Mouse (Mus musculus) kidney, embryonic 14.5 days (tissue): ENCODE measurements around the gene Fam166b. TPM values are rescaled to one million over a fixed set of nuclear protein-coding genes. Genes with fewer than 3 reads are reported as not detected.

Experiments used
- ATAC-seq: fragments of 200-750 bp; cut with Nextera tagmentation; 2 replicates; pipeline ENCODE4 v1.8.0; 2017; ENCODE audit warnings: moderate number of reproducible peaks, mild to moderate bottlenecking, moderate TSS enrichment, moderate library complexity; ENCODE audit not compliant: low FRiP score, low TSS enrichment
- H3K27ac ChIP-seq: fragments of 300-500 bp; sonication (generic); 2 replicates; pipeline ENCODE4 v1.5.1; 2014; ENCODE audit warnings: low read depth, mild to moderate bottlenecking, low read length, moderate library complexity, mixed read lengths
- H3K27me3 ChIP-seq: fragments of 300-500 bp; sonication (generic); 2 replicates; pipeline ENCODE4 v1.6.1; 2014; ENCODE audit warnings: mild to moderate bottlenecking, low read length; ENCODE audit not compliant: control insufficient read depth, insufficient read depth
- H3K36me3 ChIP-seq: fragments of 300-500 bp; sonication (generic); 2 replicates; pipeline ENCODE4 v1.6.1; 2014; ENCODE audit warnings: low read length, mixed read lengths; ENCODE audit not compliant: control insufficient read depth, insufficient read depth
- H3K4me1 ChIP-seq: fragments of 300-500 bp; sonication (generic); 2 replicates; pipeline ENCODE4 v1.6.1; 2014; ENCODE audit warnings: low read length, mixed read lengths; ENCODE audit not compliant: control insufficient read depth, insufficient read depth
- H3K4me2 ChIP-seq: fragments of 300-500 bp; sonication (generic); replicated peaks from 2 replicates; pipeline ENCODE4 v1.6.1; 2014; ENCODE audit warnings: low read depth, mild to moderate bottlenecking, low read length
- H3K4me3 ChIP-seq: fragments of 300-500 bp; sonication (generic); 2 replicates; pipeline ENCODE4 v1.5.1; 2014; ENCODE audit warnings: mild to moderate bottlenecking, low read length
- H3K9ac ChIP-seq: fragments of 300-500 bp; sonication (generic); 2 replicates; pipeline ENCODE4 v1.6.1; 2014; ENCODE audit warnings: low read depth, mild to moderate bottlenecking, low read length, moderate library complexity
- H3K9me3 ChIP-seq: fragments of 300-500 bp; sonication (generic); 2 replicates; pipeline ENCODE4 v1.6.1; 2016; ENCODE audit warnings: low read length; ENCODE audit not compliant: control insufficient read depth
- WGBS: fragments of 180-500 bp; shearing (Covaris S2); extraction: QIAGEN DNeasy Blood & Tissue Kit; methylation state at CpG from one replicate; pipeline ENCODE4 v1.1.7; 2014; 5-methylcytosine and 5-hydroxymethylcytosine counted together
- polyA plus RNA-seq: library from polyadenylated mRNA; unstranded; fragments of >200 nt; fragmentation: Nextera tagmentation; extraction: Ambion mirVana; gene quantifications from 2 replicates; pipeline ENCODE4 v1.2.1, GENCODE M21; 2014

The Fam166b gene
- polyA plus RNA-seq, 1 experiment from 2014 or later: 0.38 TPM

DNA sequence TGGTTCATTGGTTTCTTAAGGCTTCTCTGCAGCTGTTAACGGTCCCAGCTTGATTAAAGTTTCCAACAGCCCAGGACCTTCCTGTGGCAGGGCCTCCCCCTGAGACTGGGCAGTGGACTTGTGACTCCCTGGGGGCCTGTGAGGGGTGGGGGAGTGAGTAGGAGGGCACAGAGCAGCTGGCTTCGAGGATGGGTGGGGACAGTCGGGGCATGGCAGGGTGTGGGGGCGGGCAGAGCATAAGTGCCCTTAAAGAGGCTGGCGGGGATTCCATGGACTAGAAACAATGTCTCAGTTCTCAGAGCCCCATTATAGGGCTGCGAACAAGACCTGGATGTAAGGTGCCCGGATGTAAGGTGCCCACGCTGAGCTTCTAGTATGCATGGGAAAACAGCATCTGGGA, 28.2 kb upstream of the Fam166b start:
- H3K36me3 ChIP-seq: no peaks in the 10 kb centered on the region
- no peaks in the 10 kb centered on the region for H3K9me3 ChIP-seq
- peaks cover 16% of the 10 kb centered on the region for H3K4me1 ChIP-seq
- 16% methylated on average over 8 of the region's 8 CpGs for WGBS
- H3K4me2 ChIP-seq: no peak overlapping the region
- peaks cover 20% of the 10 kb centered on the region; the same call in 1 of the 2 replicates for H3K27me3 ChIP-seq
- peak; percentile 36; the same call in 1 of the 2 replicates for ATAC-seq
- no peak overlapping the region for H3K27ac ChIP-seq
- H3K4me3 ChIP-seq: no peak overlapping the region
- no peak overlapping the region for H3K9ac ChIP-seq

DNA sequence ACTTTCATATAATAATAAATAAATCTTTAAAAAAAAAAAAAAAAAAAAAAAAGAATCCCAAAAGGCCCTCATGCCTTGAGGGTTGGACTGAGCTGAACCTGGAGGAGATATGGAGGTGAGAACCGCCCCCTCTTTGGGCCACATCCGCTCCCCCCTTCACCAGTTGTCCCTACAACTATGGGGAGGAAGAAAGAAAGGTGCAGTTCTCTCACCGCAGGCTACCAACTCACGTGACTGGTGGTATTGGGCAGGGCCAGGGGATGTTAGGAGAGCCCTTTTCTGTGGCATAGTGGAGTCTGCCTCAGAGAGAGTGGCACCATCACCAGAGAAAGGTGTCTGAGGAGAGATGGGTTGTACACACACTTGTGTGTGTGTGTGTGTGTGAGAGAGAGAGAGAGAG, 27.5 kb upstream of the Fam166b start:
- Histone ChIP-seq H3K27ac (no peak overlapping the region), H3K4me3 (no peak overlapping the region), H3K36me3 (no peaks in the 10 kb centered on the region), H3K27me3 (peaks cover 20% of the 10 kb centered on the region; the same call in 1 of the 2 replicates), H3K9ac (no peak overlapping the region), H3K4me2 (no peak overlapping the region), H3K9me3 (no peaks in the 10 kb centered on the region), H3K4me1 (peaks cover 16% of the 10 kb centered on the region)
- ATAC-seq: no peak
- WGBS: 42% methylated on average over 4 of the region's 4 CpGs

DNA sequence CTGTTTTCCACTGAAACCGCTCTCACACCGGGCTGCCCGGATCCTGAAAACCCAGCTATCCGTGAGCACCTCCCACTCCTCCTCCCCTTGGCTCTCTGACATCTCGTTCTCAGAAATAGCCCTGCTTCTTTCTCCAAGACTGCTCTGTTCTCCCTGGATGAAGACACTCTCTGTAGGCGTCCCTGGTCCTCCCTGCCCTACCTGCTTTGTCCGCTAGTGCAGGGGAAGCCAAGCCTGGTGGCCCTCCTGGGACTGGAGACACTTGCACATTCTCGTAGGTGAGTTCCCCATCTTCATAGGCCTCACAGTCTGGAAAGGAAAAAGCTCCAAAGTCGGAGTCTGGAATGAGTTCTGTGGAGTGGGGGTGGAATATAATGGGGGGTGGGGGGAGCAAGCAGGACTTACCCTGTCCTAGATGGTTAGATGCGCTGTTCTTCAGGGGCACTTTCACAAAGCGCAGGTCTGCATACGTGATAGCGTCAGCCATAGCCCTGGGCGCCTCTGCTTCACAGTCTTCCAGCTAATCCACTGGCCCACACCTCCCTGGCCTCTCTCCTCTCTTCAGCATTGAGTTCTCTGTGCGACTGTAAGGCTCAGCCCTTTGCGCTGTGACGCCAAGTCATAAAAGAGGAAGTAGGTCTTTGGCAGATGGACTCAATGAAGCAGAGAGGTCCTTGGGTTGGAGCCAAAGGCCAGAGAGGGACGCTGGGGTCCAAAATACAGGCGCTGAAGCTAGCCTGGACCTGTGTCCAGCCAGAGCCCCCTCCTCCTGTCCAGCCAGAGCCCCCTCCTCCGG, 25.3 kb upstream of the Fam166b start, which contains the start of gene Cd72:
TSS of gene Cd72 (minus strand) at position 588 of the 796 bp plus-strand sequence.
- Histone ChIP-seq H3K4me2 (peak within 1 kb of the TSS; percentile 51), H3K27me3 (peaks cover 20% of the 10 kb centered on the region; the same call in 1 of the 2 replicates), H3K27ac (no peak within 1 kb of the TSS), H3K4me3 (peak within 1 kb of the TSS; percentile 26), H3K4me1 (peaks cover 16% of the 10 kb centered on the region), H3K9me3 (no peaks in the 10 kb centered on the region), H3K9ac (peak within 1 kb of the TSS; percentile 42; the same call in 1 of the 2 replicates), H3K36me3 (no peaks in the 10 kb centered on the region)
- peak; percentile 20; the same call in 1 of the 2 replicates for ATAC-seq
- WGBS: 23% methylated on average over 20 of the region's 20 CpGs

DNA sequence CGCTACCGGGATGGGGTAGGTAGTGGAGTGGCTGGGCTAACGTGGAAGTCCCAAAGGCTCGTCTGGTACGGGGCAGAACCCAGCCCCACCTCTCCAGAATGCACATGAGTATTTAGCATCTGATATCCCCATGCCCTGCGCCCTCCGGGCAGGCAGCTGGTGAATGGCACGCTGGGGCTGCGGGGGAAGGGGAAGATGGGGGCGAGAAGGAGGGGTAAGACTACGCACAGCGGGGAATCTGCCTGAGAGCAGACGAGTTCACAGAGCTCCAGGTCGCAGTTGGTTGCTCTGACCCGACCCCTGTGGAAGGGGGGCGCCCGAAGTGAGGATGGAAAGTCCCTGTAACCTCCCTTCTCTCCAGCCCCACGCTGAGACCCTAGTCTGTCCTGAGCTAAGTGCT, 24.5 kb upstream of the Fam166b start:
- peak overlapping the region; percentile 26 for H3K4me3 ChIP-seq
- H3K9me3 ChIP-seq: no peaks in the 10 kb centered on the region
- ATAC-seq: peak; percentile 36; the same call in 1 of the 2 replicates
- WGBS: 2% methylated on average over 18 of the region's 18 CpGs
- peak overlapping the region; percentile 42; the same call in 1 of the 2 replicates for H3K9ac ChIP-seq
- H3K27ac ChIP-seq: no peak overlapping the region
- peak overlapping the region; percentile 51 for H3K4me2 ChIP-seq
- H3K4me1 ChIP-seq: peaks cover 16% of the 10 kb centered on the region
- H3K36me3 ChIP-seq: peaks cover 2% of the 10 kb centered on the region; the same call in 1 of the 2 replicates
- peaks cover 20% of the 10 kb centered on the region; the same call in 1 of the 2 replicates for H3K27me3 ChIP-seq

DNA sequence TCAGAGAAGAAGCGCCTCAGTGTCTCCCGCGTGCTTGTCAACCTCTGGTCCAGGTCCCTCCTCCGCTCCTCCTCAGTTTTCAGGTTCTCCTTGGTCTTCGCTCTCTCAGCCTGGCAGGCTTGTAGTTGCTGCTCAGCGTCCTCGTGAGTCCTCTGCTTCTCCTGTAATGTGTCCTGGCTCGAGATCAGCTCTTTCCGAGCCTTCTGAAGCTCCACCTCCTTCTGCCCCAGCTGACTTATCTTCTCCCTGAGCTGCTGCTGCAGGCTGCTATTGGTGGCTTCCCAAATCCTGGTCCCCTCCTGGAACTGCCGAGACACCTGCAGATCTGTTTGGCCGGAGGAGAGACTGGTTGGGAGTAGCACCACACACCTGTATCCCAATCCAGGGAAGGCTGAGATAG, 23.4 kb upstream of the Fam166b start:
- H3K4me1 ChIP-seq: peaks cover 16% of the 10 kb centered on the region
- H3K36me3 ChIP-seq: peaks cover 13% of the 10 kb centered on the region
- H3K9me3 ChIP-seq: no peaks in the 10 kb centered on the region
- no peak overlapping the region for H3K9ac ChIP-seq
- no peak for ATAC-seq
- no peak overlapping the region for H3K4me2 ChIP-seq
- 56% methylated on average over 11 of the region's 11 CpGs for WGBS
- no peak overlapping the region for H3K4me3 ChIP-seq
- peaks cover 20% of the 10 kb centered on the region; the same call in 1 of the 2 replicates for H3K27me3 ChIP-seq
- H3K27ac ChIP-seq: no peak overlapping the region

DNA sequence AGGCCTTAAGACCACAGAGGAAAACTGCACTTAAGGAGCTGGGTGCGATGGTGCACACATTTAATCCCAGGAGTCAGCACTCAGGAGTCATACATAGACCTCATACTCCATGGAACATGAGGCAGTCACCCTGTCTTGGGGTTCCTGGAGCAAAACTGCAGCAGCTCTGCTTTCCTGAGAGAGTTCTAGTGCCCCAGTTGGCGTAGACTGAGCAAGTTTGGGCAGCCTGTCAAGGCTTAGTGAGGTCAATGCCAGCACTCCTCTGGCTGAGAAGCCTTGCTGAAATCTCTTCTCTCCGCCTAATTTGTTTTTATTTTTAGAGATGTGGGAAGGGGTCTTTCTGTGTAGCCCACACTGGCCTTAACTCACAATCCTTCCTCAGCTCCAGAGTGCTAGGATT, 19.6 kb upstream of the Fam166b start:
- Histone ChIP-seq H3K36me3 (peaks cover 39% of the 10 kb centered on the region), H3K4me2 (no peak overlapping the region), H3K27ac (no peak overlapping the region), H3K4me3 (no peak overlapping the region), H3K27me3 (peaks cover 11% of the 10 kb centered on the region; the same call in 1 of the 2 replicates), H3K4me1 (peaks cover 14% of the 10 kb centered on the region), H3K9ac (no peak overlapping the region), H3K9me3 (no peaks in the 10 kb centered on the region)
- no peak for ATAC-seq
- WGBS: 94% methylated on average over 3 of the region's 3 CpGs

DNA sequence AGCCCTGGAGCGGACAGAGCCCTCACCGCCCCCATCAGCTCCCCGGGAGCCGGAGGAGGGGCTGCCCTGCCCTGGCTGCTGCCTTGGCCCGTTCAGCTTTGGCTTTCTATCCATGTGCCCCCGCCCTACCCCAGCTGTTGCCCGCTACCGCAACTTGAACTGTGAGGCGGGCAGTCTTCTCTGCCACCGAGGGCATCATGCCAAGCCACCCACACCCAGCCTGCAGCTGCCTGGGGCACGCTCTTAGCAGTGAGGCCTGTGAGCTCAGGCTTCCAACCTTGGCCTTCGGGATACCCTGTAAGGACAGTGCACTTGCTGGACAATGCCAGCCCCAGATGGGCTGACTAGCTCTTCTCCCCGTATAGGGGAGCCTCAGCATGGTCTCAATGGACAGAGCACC, 18.3 kb upstream of the Fam166b start:
- peaks cover 39% of the 10 kb centered on the region for H3K36me3 ChIP-seq
- H3K4me1 ChIP-seq: peaks cover 10% of the 10 kb centered on the region
- H3K9me3 ChIP-seq: no peaks in the 10 kb centered on the region
- no peak overlapping the region for H3K4me3 ChIP-seq
- no peak for ATAC-seq
- no peak overlapping the region for H3K27ac ChIP-seq
- no peak overlapping the region for H3K4me2 ChIP-seq
- no peak overlapping the region for H3K9ac ChIP-seq
- WGBS: 86% methylated on average over 13 of the region's 13 CpGs
- no peaks in the 10 kb centered on the region for H3K27me3 ChIP-seq

DNA sequence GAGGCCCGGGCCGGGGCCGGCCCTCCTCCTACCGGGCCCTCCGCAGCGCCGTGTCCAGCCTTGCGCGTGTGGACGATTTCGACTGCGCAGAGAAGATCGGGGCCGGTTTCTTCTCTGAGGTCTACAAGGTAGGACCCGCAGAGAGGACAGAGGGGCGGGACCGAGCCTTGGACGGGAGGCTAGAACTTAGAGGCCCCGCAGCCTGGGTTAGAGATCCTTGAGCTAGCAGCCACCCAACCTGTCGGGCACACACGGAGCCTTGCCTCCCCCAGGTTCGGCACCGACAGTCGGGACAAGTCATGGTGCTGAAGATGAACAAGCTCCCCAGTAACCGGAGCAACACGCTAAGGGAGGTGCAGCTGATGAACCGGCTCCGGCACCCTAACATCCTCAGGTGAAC, 14.6 kb upstream of the Fam166b start:
- H3K4me3 ChIP-seq: peak overlapping the region; percentile 96
- H3K4me2 ChIP-seq: peak overlapping the region; percentile 71
- H3K9me3 ChIP-seq: no peaks in the 10 kb centered on the region
- H3K9ac ChIP-seq: peak overlapping the region; percentile 99
- peaks cover 39% of the 10 kb centered on the region for H3K36me3 ChIP-seq
- H3K4me1 ChIP-seq: peaks cover 10% of the 10 kb centered on the region
- H3K27ac ChIP-seq: peak overlapping the region; percentile 87
- peak; percentile 7; the same call in 1 of the 2 replicates for ATAC-seq
- no peaks in the 10 kb centered on the region for H3K27me3 ChIP-seq
- WGBS: 2% methylated on average over 24 of the region's 28 CpGs
